Mouse (Mus musculus): Measurements from ENCODE around the gene Ky.

GRCm38 (mm10) chr9:102549211-102549610 lies 43.7 kb downstream of the Ky start:
- no peak for TF ChIP-seq EP300 (IDR thresholded peaks at IDR 0.05)
- no peak for TF ChIP-seq CTCF (IDR thresholded peaks at IDR 0.05)
